Mouse (Mus musculus) neural tube, embryonic 13.5 days (tissue): Measurements from ENCODE around the gene Dohh. TPM values are rescaled to one million over a fixed set of nuclear protein-coding genes. Genes with fewer than 3 reads are reported as not detected.

ENCODE experiments used
- ATAC-seq: fragments of 200-750 bp; cut with Nextera tagmentation; 2 replicates; pipeline ENCODE4 v1.8.0; 2017; ENCODE audit warnings: low read depth, mild to moderate bottlenecking, moderate TSS enrichment, moderate library complexity
- H3K27ac ChIP-seq: fragments of 300-500 bp; sonication (generic); replicated peaks from 2 replicates; pipeline ENCODE4 v1.5.1; 2015; ENCODE audit warnings: moderate library complexity, mild to moderate bottlenecking, inconsistent platforms
- H3K27me3 ChIP-seq: fragments of 300-500 bp; sonication (generic); 2 replicates; pipeline ENCODE4 v1.6.1; 2015; ENCODE audit warnings: mild to moderate bottlenecking, inconsistent platforms
- H3K36me3 ChIP-seq: fragments of 300-500 bp; sonication (generic); 2 replicates; pipeline ENCODE4 v1.6.1; 2015; ENCODE audit warnings: mild to moderate bottlenecking, inconsistent platforms
- H3K4me1 ChIP-seq: fragments of 300-500 bp; sonication (generic); replicated peaks from 2 replicates; pipeline ENCODE4 v1.6.1; 2015; ENCODE audit warnings: inconsistent platforms
- H3K4me2 ChIP-seq: fragments of 300-500 bp; sonication (generic); 2 replicates; pipeline ENCODE4 v1.6.1; 2015; ENCODE audit warnings: inconsistent platforms, mild to moderate bottlenecking, moderate library complexity
- H3K4me3 ChIP-seq: fragments of 300-500 bp; sonication (generic); 2 replicates; pipeline ENCODE4 v1.5.1; 2015; ENCODE audit warnings: mild to moderate bottlenecking, inconsistent platforms
- H3K9ac ChIP-seq: fragments of 300-500 bp; sonication (generic); 2 replicates; pipeline ENCODE4 v1.6.1; 2015; ENCODE audit warnings: moderate library complexity, mild to moderate bottlenecking, inconsistent platforms
- H3K9me3 ChIP-seq: fragments of 300-500 bp; sonication (generic); 2 replicates; pipeline ENCODE4 v1.6.1; 2016; ENCODE audit warnings: inconsistent platforms
- WGBS: fragments of 180-500 bp; shearing (Covaris S2); methylation state at CpG from one replicate; pipeline ENCODE4 v1.1.7; 2015; 5-methylcytosine and 5-hydroxymethylcytosine counted together
- polyA plus RNA-seq: library from polyadenylated mRNA; unstranded; fragments of >200 nt; fragmentation: Nextera tagmentation; extraction: Ambion mirVana; gene quantifications from 2 replicates; pipeline ENCODE4 v1.2.1, GENCODE M21; 2015

Dohh gene
- polyA plus RNA-seq, 1 experiment from 2014 or later: 75.2 TPM

- H3K9me3 ChIP-seq: no peaks in the 10 kb centered on the region
- H3K27me3 ChIP-seq: peaks cover 38% of the 10 kb centered on the region
- H3K4me2 ChIP-seq: no peak overlapping the region
- 81% methylated on average over 12 of the region's 12 CpGs for WGBS
- ATAC-seq: no peak
- no peak overlapping the region for H3K9ac ChIP-seq
- peaks cover 80% of the 10 kb centered on the region for H3K4me1 ChIP-seq
- H3K4me3 ChIP-seq: no peak overlapping the region
- H3K27ac ChIP-seq: no peak overlapping the region
- peaks cover 27% of the 10 kb centered on the region for H3K36me3 ChIP-seq
Observed at GRCm38 (mm10) chr10:81362336-81362949, 21.8 kb upstream of the Dohh start.

GRCm38 (mm10) chr10:81363436-81364346 is 20.5 kb upstream of the Dohh start:
- Histone ChIP-seq H3K9ac (peak overlapping the region; percentile 59), H3K9me3 (no peaks in the 10 kb centered on the region), H3K36me3 (peaks cover 40% of the 10 kb centered on the region), H3K27ac (no peak overlapping the region), H3K4me1 (peaks cover 70% of the 10 kb centered on the region), H3K4me3 (peak overlapping the region; percentile 23), H3K4me2 (peak overlapping the region; percentile 50), H3K27me3 (peaks cover 35% of the 10 kb centered on the region)
- no peak for ATAC-seq
- 11% methylated on average over 51 of the region's 54 CpGs for WGBS

GRCm38 (mm10) chr10:81364666-81365065 is 19.6 kb upstream of the Dohh start:
- ATAC-seq: peak; percentile 4; the same call in 1 of the 2 replicates
- H3K27me3 ChIP-seq: peaks cover 32% of the 10 kb centered on the region
- peaks cover 61% of the 10 kb centered on the region for H3K4me1 ChIP-seq
- H3K4me3 ChIP-seq: peak overlapping the region; percentile 23
- H3K9ac ChIP-seq: peak overlapping the region; percentile 59
- H3K4me2 ChIP-seq: peak overlapping the region; percentile 50
- H3K27ac ChIP-seq: no peak overlapping the region
- 11% methylated on average over 28 of the region's 28 CpGs for WGBS
- H3K9me3 ChIP-seq: no peaks in the 10 kb centered on the region
- H3K36me3 ChIP-seq: peaks cover 50% of the 10 kb centered on the region

- Histone ChIP-seq H3K4me2 (peak overlapping the region; percentile 50; the same call in 1 of the 2 replicates), H3K36me3 (peaks cover 52% of the 10 kb centered on the region), H3K4me3 (no peak overlapping the region; the same call in 1 of the 2 replicates), H3K9me3 (no peaks in the 10 kb centered on the region), H3K27ac (no peak overlapping the region), H3K27me3 (peaks cover 32% of the 10 kb centered on the region), H3K9ac (peak overlapping the region; percentile 59; the same call in 1 of the 2 replicates), H3K4me1 (peaks cover 57% of the 10 kb centered on the region)
- 41% methylated on average over 4 of the region's 4 CpGs for WGBS
- peak; percentile 25; the same call in 1 of the 2 replicates for ATAC-seq
Observed at GRCm38 (mm10) chr10:81365073-81365472, 19.2 kb upstream of the Dohh start.

GRCm38 (mm10) chr10:81365672-81366476 is 18.4 kb upstream of the Dohh start, which contains the start of gene 4930404N11Rik:
4930404N11Rik (minus strand) TSS chr10:81365816.
- no peak; the same call in 1 of the 2 replicates for ATAC-seq
- peak within 1 kb of the TSS; percentile 23; the same call in 1 of the 2 replicates for H3K4me3 ChIP-seq
- WGBS: 20% methylated on average over 12 of the region's 12 CpGs
- H3K9me3 ChIP-seq: no peaks in the 10 kb centered on the region
- peak within 1 kb of the TSS; percentile 38; the same call in 1 of the 2 replicates for H3K27ac ChIP-seq
- peaks cover 51% of the 10 kb centered on the region for H3K4me1 ChIP-seq
- peaks cover 32% of the 10 kb centered on the region for H3K27me3 ChIP-seq
- H3K4me2 ChIP-seq: peak within 1 kb of the TSS; percentile 50
- peak within 1 kb of the TSS; percentile 59; the same call in 1 of the 2 replicates for H3K9ac ChIP-seq
- H3K36me3 ChIP-seq: peaks cover 58% of the 10 kb centered on the region

DNA sequence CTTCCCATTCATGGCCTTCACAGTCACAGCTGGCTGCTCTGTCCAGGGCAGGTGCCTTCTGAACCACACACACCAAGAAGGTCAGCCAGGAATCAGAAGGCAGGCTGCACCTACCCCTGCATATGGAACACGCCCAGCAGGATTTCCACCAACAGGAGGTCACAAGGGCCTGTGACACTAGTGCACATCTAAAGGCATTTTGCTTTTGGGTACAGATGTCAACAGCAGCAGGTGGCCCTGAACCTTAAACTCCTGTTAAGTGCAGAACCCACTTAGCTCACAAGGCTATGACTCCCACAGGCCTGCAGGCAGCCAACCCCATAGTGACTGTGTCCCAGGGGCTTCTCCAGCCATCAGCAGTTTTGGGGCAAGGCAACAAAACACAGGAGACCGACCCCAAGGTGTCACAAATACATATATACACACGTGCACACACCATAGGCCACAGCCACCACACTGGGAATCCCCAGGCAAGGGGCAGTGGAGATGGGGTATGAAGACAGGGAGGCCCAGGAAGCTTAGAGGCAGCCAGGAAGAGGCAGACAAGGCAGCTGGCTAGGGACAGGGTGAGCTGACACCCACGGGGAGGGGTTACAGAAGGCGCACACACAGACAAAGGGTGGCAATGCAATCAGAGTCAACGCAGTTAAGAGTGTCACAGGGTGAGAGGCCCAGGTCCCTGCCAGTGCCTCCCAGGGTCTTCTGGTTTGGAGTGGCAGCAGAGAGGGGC is 17.6 kb upstream of the Dohh start:
- Histone ChIP-seq H3K36me3 (peaks cover 61% of the 10 kb centered on the region), H3K9me3 (no peaks in the 10 kb centered on the region), H3K27ac (peak overlapping the region; percentile 38; the same call in 1 of the 2 replicates), H3K27me3 (peaks cover 32% of the 10 kb centered on the region), H3K9ac (no peak overlapping the region), H3K4me1 (peaks cover 46% of the 10 kb centered on the region), H3K4me3 (no peak overlapping the region), H3K4me2 (no peak overlapping the region)
- ATAC-seq: no peak
- WGBS: 80% methylated on average over 6 of the region's 6 CpGs

DNA sequence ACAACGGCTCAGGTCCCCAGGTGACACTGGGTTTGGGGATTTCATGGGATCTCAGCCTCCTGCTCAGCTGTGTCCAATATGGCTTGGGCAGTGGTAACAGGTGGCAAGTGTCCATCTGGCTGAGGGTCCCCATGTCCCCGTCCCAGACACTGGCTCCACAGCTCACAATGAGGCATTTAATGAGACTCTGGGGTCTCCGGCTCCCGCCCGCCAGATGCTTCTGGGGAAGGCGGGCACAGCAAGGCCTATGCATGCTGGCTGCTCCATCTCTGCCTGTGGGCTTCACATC is 17.1 kb upstream of the Dohh start:
- 63% methylated on average over 6 of the region's 6 CpGs for WGBS
- ATAC-seq: no peak
- Histone ChIP-seq H3K9me3 (no peaks in the 10 kb centered on the region), H3K27me3 (peaks cover 32% of the 10 kb centered on the region), H3K4me1 (peaks cover 46% of the 10 kb centered on the region), H3K27ac (no peak overlapping the region), H3K9ac (no peak overlapping the region), H3K36me3 (peaks cover 58% of the 10 kb centered on the region), H3K4me3 (no peak overlapping the region), H3K4me2 (no peak overlapping the region)

DNA sequence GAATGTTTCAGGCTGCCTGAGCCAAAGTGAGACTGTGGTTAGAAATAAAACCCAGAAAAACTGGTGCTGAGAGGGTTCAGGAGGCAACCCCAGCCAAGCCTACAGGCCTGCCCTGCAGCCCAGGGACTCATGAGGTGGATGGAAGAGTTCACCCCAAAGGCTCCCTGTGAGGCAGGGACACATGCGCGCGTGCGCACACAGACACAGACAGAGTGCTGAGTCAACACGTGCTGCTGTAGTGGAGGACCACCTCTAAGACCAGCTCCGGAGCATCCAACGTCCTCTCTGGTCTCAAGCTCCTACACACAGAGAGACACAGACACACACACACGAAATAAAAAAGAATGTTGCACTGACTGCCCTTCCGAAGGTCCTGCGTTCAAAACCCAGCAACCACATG is 8.9 kb upstream of the Dohh start:
- Histone ChIP-seq H3K4me2 (no peak overlapping the region), H3K4me3 (no peak overlapping the region), H3K9ac (peak overlapping the region; percentile 26; the same call in 1 of the 2 replicates), H3K27me3 (no peaks in the 10 kb centered on the region), H3K4me1 (peaks cover 38% of the 10 kb centered on the region), H3K9me3 (no peaks in the 10 kb centered on the region), H3K27ac (no peak overlapping the region), H3K36me3 (peaks cover 44% of the 10 kb centered on the region)
- 96% methylated on average over 10 of the region's 10 CpGs for WGBS
- no peak for ATAC-seq

DNA sequence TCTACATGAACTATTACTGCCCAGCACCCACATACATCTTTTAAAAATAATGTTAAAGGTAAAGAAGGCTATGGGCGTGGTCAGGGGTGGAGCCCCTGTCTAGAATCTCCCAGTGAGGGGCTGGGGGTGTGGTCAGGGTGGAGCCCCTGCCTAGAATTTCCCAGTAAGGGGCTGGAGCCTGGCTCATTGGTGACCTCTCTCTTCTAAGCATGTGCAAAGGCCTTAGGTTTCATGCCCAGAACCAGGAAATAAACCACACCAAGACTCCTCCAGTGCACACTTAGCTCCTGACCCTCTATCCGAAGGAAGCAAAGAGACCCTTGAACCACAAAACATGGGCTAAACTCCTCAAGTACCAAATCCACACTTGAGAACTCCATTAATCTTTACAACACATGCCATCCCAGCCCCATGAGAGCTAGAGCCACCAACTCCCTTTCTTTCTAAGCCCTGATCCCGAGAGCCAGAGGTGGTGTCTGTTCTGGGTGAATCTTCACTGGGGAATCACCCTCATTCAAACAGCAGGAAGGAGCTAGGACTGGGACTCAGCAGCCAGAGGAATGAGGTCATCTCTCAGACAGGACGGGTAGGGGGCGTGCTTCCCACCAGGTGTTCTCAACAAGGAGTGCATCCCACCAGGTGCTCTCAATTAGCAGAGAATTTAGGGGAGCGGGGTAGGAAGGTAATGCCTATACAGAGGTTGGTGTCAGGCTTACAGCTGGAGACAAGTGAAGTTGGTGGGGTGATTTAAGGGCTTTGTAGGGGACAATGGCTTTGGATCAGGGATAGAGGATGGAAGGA is 7.5 kb upstream of the Dohh start:
- Histone ChIP-seq H3K36me3 (peaks cover 29% of the 10 kb centered on the region), H3K4me1 (peaks cover 38% of the 10 kb centered on the region), H3K27ac (no peak overlapping the region), H3K9me3 (no peaks in the 10 kb centered on the region), H3K4me3 (peak overlapping the region; percentile 71), H3K27me3 (no peaks in the 10 kb centered on the region), H3K9ac (peak overlapping the region; percentile 86), H3K4me2 (peak overlapping the region; percentile 86)
- no peak for ATAC-seq
- 44% methylated on average over 6 of the region's 6 CpGs for WGBS

DNA sequence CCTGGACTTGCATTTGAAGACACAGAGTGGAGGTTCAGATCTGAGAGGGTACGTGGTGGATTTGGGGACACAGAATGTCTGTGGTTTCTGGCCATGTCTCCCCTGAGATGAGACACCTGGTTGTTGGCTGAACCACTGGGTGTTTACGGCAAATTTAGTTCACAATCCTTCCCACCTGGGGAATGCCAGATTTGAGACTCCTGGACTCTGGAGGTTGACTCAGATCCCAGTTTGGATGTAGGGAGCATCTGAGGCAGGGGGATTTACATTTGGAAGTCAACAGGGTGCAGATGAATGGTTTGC is 6.9 kb upstream of the Dohh start:
- Histone ChIP-seq H3K27me3 (no peaks in the 10 kb centered on the region), H3K36me3 (peaks cover 28% of the 10 kb centered on the region), H3K4me3 (peak overlapping the region; percentile 71), H3K9me3 (no peaks in the 10 kb centered on the region), H3K27ac (no peak overlapping the region; the same call in 1 of the 2 replicates), H3K4me1 (peaks cover 38% of the 10 kb centered on the region), H3K9ac (peak overlapping the region; percentile 86), H3K4me2 (peak overlapping the region; percentile 86)
- no peak for ATAC-seq
- 61% methylated on average over 2 of the region's 2 CpGs for WGBS
